Mouse (Mus musculus) limb, embryonic 11.5 days (tissue): ENCODE results near the gene Pycr2. TPM values are rescaled to one million over a fixed set of nuclear protein-coding genes. Genes with fewer than 3 reads are reported as not detected.
"Not testable (repeated sequence)": the region's sequence is repeated elsewhere in the genome, so short reads cannot be mapped to it uniquely, and the experiment has no call there.

Source experiments
- ATAC-seq: fragments of 200-750 bp; cut with Nextera tagmentation; 2 replicates; pipeline ENCODE4 v1.8.0; 2017; ENCODE audit warnings: low read depth; ENCODE audit not compliant: insufficient number of reproducible peaks, low FRiP score, low TSS enrichment
- DNase-seq: peaks from one replicate; pipeline ENCODE4 v3.0.0-alpha.2; 2015; ENCODE audit warnings: low spot score
- H3K27ac ChIP-seq: fragments of 300-500 bp; sonication (generic); replicated peaks from 2 replicates; pipeline ENCODE4 v1.5.1; 2014; ENCODE audit warnings: low read depth, mild to moderate bottlenecking, low read length
- H3K27me3 ChIP-seq: fragments of 300-500 bp; sonication (generic); 2 replicates; pipeline ENCODE4 v1.6.1; 2014; ENCODE audit warnings: mild to moderate bottlenecking, low read length, mixed read lengths; ENCODE audit not compliant: control insufficient read depth, insufficient read depth
- H3K36me3 ChIP-seq: fragments of 300-500 bp; sonication (generic); 2 replicates; pipeline ENCODE4 v1.6.1; 2014; ENCODE audit warnings: mild to moderate bottlenecking, low read length, moderate library complexity, mixed read lengths; ENCODE audit not compliant: control insufficient read depth, insufficient read depth
- H3K4me1 ChIP-seq: fragments of 300-500 bp; sonication (generic); 2 replicates; pipeline ENCODE4 v1.6.1; 2014; ENCODE audit warnings: low read length, mixed read lengths; ENCODE audit not compliant: control insufficient read depth, insufficient read depth
- H3K4me2 ChIP-seq: fragments of 300-500 bp; sonication (generic); 2 replicates; pipeline ENCODE4 v1.6.1; 2014; ENCODE audit warnings: low read depth, mild to moderate bottlenecking, moderate library complexity; ENCODE audit not compliant: severe bottlenecking
- H3K4me3 ChIP-seq: fragments of 300-500 bp; sonication (generic); 2 replicates; pipeline ENCODE4 v1.5.1; 2014; ENCODE audit warnings: low read depth, low read length
- H3K9ac ChIP-seq: fragments of 300-500 bp; sonication (generic); 2 replicates; pipeline ENCODE4 v1.6.1; 2014; ENCODE audit warnings: mild to moderate bottlenecking, low read length
- H3K9me3 ChIP-seq: fragments of 300-500 bp; sonication (generic); 2 replicates; pipeline ENCODE4 v1.6.1; 2016; ENCODE audit warnings: low read length; ENCODE audit not compliant: control insufficient read depth
- WGBS: fragments of 180-500 bp; shearing (Covaris S2); extraction: QIAGEN DNeasy Blood & Tissue Kit; methylation state at CpG from one replicate; pipeline ENCODE4 v1.1.7; 2014; 5-methylcytosine and 5-hydroxymethylcytosine counted together
- polyA plus RNA-seq: library from polyadenylated mRNA; unstranded; fragments of >200 nt; fragmentation: Nextera tagmentation; extraction: Ambion mirVana; gene quantifications from 2 replicates; pipeline ENCODE4 v1.2.1, GENCODE M21; 2014

Gene Pycr2
- polyA plus RNA-seq, 1 experiment from 2014 or later, result 137 TPM

GRCm38 (mm10) chr1:180924737-180925136, 20.6 kb downstream of the Pycr2 start:
- Histone ChIP-seq H3K4me1 (no peaks in the 10 kb centered on the region), H3K27me3 (no peaks in the 10 kb centered on the region), H3K4me2 (no peak overlapping the region), H3K9ac (no peak overlapping the region), H3K36me3 (no peaks in the 10 kb centered on the region), H3K27ac (no peak overlapping the region), H3K4me3 (no peak overlapping the region), H3K9me3 (no peaks in the 10 kb centered on the region)
- WGBS, result 33% methylated on average over 2 of the region's 2 CpGs
- ATAC-seq (no peak), DNase-seq (no peak)

DNA sequence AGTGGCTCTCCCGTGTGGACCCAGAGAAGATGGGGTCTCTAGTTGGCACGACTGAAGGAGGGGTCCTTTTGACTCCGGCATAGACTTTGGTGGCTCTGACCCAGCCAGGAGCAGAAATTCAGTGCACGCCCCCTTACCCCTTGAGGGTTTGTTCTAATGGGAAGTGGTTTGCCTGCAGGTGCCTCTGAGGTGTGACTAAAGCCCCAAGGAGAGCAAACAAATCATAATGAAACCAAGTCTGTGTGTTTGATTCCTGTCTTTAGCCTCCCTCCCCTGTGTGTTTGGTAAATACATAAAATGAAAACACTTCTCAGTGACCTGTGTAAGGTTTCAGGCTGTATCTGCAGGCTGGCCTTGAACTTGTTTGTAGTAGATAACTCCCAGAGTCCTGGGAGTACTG, 22.2 kb downstream of the Pycr2 start:
- DNase-seq (no peak), ATAC-seq (no peak)
- Histone ChIP-seq H3K9me3 (no peaks in the 10 kb centered on the region), H3K27ac (no peak overlapping the region), H3K4me3 (no peak overlapping the region), H3K27me3 (no peaks in the 10 kb centered on the region), H3K4me2 (no peak overlapping the region), H3K36me3 (no peaks in the 10 kb centered on the region), H3K4me1 (no peaks in the 10 kb centered on the region), H3K9ac (no peak overlapping the region)
- 72% methylated on average over 4 of the region's 4 CpGs for WGBS

- H3K9ac ChIP-seq, result no peak overlapping the region
- H3K27me3 ChIP-seq, result peaks cover 16% of the 10 kb centered on the region
- H3K4me1 ChIP-seq, result no peaks in the 10 kb centered on the region
- WGBS, result 26% methylated on average over 2 of the region's 2 CpGs
- no peaks in the 10 kb centered on the region for H3K9me3 ChIP-seq
- DNase-seq (no peak), ATAC-seq (no peak)
- no peak overlapping the region for H3K4me3 ChIP-seq
- H3K27ac ChIP-seq, result no peak overlapping the region
- H3K4me2 ChIP-seq, result no peak overlapping the region
- H3K36me3 ChIP-seq, result no peaks in the 10 kb centered on the region
Measured at GRCm38 (mm10) chr1:180929599-180929998, 25.5 kb downstream of the Pycr2 start.

DNA sequence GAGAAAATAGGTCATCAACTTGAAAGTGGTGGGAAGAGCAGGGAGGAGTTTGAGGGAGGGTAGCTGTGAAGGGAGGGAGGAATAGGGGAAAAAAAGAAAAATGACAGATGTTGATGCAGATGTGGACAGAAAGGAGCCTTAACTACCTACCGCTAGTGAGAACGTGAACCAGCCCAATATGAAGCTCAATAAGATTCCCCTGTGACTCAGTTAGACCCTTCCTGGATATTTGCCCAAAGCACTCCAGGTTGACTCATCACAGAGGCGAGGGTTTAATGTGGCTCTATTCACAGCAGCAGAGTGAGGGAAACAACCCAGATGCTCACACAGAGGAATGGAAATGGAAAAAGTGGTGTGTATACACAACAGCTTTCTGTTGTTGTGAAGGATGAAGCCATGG, 27.0 kb downstream of the Pycr2 start:
- H3K36me3 ChIP-seq, result no peaks in the 10 kb centered on the region
- H3K4me3 ChIP-seq, result no peak overlapping the region
- H3K27ac ChIP-seq, result no peak overlapping the region
- DNase-seq, result no peak
- no peak for ATAC-seq
- no peak overlapping the region for H3K4me2 ChIP-seq
- H3K4me1 ChIP-seq, result no peaks in the 10 kb centered on the region
- peaks cover 31% of the 10 kb centered on the region for H3K27me3 ChIP-seq
- no peak overlapping the region for H3K9ac ChIP-seq
- H3K9me3 ChIP-seq, result no peaks in the 10 kb centered on the region
- WGBS, result 81% methylated on average over 3 of the region's 3 CpGs

GRCm38 (mm10) chr1:180933659-180934058, 29.6 kb downstream of the Pycr2 start:
- Histone ChIP-seq H3K36me3 (no peaks in the 10 kb centered on the region), H3K4me2 (no peak overlapping the region), H3K27ac (no peak overlapping the region), H3K9ac (no peak overlapping the region), H3K9me3 (no peaks in the 10 kb centered on the region), H3K4me3 (no peak overlapping the region), H3K27me3 (peaks cover 34% of the 10 kb centered on the region), H3K4me1 (no peaks in the 10 kb centered on the region)
- DNase-seq, result no peak
- no peak for ATAC-seq
- 19% methylated on average over 6 of the region's 6 CpGs for WGBS

DNA sequence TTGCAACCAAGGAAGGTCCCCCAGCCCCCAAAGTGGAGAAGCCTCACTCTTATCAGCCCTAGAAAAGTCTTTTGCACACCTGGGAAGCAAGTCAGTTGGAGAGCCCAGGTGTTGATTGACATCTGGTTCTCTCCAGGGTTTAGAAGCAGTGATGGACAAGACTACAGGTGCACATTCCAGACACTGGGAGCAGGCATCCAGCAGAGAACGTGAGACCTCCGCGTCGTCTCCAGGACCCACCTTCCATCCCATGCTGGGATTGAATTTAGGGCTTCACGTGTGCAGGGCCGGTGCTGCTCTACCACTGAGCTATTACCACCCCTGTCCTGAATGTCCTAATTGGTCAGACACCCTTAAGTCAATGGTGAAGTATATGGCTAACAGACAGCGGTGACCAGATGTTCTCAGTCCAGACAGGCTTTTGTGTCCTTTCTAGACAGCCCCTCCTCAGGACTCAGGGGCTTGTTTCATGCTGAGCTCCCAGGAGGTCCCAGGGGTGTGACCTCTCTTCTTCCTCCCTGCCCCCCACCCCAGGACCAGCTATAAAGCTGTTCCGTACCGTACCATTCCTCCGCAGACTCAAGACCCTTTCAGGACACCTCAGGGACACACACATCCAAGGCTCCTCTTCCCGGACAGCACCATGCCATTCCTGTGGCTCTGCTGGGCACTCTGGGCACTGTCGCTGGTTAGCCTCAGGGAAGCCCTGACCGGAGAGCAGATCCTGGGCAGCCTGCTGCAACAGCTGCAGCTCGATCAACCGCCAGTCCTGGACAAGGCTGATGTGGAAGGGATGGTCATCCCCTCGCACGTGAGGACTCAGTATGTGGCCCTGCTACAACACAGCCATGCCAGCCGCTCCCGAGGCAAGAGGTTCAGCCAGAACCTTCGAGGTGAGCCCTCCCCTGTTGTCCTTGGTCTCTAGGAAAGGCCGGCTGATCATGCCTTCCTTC, 30.6 kb downstream of the Pycr2 start, which contains the start of gene Lefty1:
Lefty1 (plus strand) TSS at position 556 of the 953 bp plus-strand sequence.
- Histone ChIP-seq H3K27me3 (peaks cover 34% of the 10 kb centered on the region), H3K9me3 (no peaks in the 10 kb centered on the region), H3K4me2 (no peak within 1 kb of the TSS), H3K36me3 (no peaks in the 10 kb centered on the region), H3K27ac (no peak within 1 kb of the TSS), H3K4me3 (no peak within 1 kb of the TSS), H3K4me1 (no peaks in the 10 kb centered on the region), H3K9ac (no peak within 1 kb of the TSS)
- WGBS, result 10% methylated on average over 21 of the region's 21 CpGs
- DNase-seq (no peak), ATAC-seq (no peak)

DNA sequence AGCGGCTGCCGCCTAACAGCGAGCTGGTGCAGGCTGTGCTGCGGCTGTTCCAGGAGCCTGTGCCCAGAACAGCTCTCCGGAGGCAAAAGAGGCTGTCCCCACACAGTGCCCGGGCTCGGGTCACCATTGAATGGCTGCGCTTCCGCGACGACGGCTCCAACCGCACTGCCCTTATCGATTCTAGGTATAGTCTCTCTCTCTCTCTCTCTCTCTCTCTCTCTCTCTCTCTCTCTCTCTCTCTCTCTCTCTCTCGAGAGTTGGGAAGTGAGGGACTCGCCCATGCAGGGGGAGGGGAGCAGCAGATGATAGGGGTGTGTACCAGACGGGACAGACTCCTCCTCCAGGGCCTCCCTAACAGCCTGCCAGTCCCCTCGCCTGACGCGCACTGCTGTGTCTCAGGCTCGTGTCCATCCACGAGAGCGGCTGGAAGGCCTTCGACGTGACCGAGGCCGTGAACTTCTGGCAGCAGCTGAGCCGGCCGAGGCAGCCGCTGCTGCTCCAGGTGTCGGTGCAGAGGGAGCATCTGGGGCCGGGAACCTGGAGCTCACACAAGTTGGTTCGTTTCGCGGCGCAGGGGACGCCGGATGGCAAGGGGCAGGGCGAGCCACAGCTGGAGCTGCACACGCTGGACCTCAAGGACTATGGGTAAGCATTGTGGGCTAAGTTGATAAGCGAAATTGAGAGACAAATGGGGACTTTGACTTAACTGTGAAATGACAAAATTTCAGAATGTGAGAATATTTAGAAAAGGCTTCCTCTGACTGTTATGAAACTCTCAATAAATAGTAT, 32.7 kb downstream of the Pycr2 start:
- H3K27me3 ChIP-seq, result peaks cover 42% of the 10 kb centered on the region

DNA sequence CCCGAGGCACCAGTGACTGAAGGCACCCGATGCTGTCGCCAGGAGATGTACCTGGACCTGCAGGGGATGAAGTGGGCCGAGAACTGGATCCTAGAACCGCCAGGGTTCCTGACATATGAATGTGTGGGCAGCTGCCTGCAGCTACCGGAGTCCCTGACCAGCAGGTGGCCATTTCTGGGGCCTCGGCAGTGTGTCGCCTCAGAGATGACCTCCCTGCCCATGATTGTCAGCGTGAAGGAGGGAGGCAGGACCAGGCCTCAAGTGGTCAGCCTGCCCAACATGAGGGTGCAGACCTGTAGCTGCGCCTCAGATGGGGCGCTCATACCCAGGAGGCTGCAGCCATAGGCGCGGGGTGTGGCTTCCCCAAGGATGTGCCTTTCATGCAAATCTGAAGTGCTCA, 33.5 kb downstream of the Pycr2 start:
- not testable (repeated sequence) for H3K4me2 ChIP-seq, H3K36me3 ChIP-seq, DNase-seq, H3K4me3 ChIP-seq, H3K9me3 ChIP-seq, H3K27ac ChIP-seq, H3K9ac ChIP-seq, ATAC-seq, H3K4me1 ChIP-seq
- 17% methylated on average over 13 of the region's 13 CpGs for WGBS
- peaks cover 43% of the 10 kb centered on the region for H3K27me3 ChIP-seq

More for the DNA sequence above, 32.7 kb downstream of the Pycr2 start:
- not testable (repeated sequence) for DNase-seq, H3K9me3 ChIP-seq, H3K9ac ChIP-seq, H3K27ac ChIP-seq, H3K4me1 ChIP-seq, ATAC-seq, H3K36me3 ChIP-seq
- 2% methylated on average over 34 of the region's 41 CpGs for WGBS
- H3K4me3 ChIP-seq, result peak overlapping the region; percentile 16; the same call in 1 of the 2 replicates
- peak overlapping the region; percentile 40 for H3K4me2 ChIP-seq
